Mouse (Mus musculus) forebrain, embryonic 15.5 days (tissue): ENCODE data around the gene Kctd20. TPM values are rescaled to one million over a fixed set of nuclear protein-coding genes. Genes with fewer than 3 reads are reported as not detected.

Experiments used
- ATAC-seq: fragments of 200-750 bp; cut with Nextera tagmentation; replicated peaks from 2 replicates; pipeline ENCODE4 v1.8.0; 2017; ENCODE audit warnings: mild to moderate bottlenecking, moderate TSS enrichment, moderate library complexity
- H3K27ac ChIP-seq: fragments of 300-500 bp; sonication (generic); replicated peaks from 2 replicates; pipeline ENCODE4 v1.5.1; 2015; ENCODE audit warnings: mild to moderate bottlenecking, inconsistent platforms
- H3K27me3 ChIP-seq: fragments of 300-500 bp; sonication (generic); 2 replicates; pipeline ENCODE4 v1.6.1; 2015; ENCODE audit warnings: inconsistent platforms
- H3K36me3 ChIP-seq: fragments of 300-500 bp; sonication (generic); 2 replicates; pipeline ENCODE4 v1.6.1; 2015; ENCODE audit warnings: mild to moderate bottlenecking, inconsistent platforms
- H3K4me1 ChIP-seq: fragments of 300-500 bp; sonication (generic); 2 replicates; pipeline ENCODE4 v1.6.1; 2015; ENCODE audit warnings: inconsistent platforms
- H3K4me2 ChIP-seq: fragments of 300-500 bp; sonication (generic); replicated peaks from 2 replicates; pipeline ENCODE4 v1.6.1; 2015; ENCODE audit warnings: mild to moderate bottlenecking, inconsistent platforms
- H3K4me3 ChIP-seq: fragments of 300-500 bp; sonication (generic); 2 replicates; pipeline ENCODE4 v1.5.1; 2015; ENCODE audit warnings: mild to moderate bottlenecking, inconsistent platforms
- H3K9ac ChIP-seq: fragments of 300-500 bp; sonication (generic); replicated peaks from 2 replicates; pipeline ENCODE4 v1.6.1; 2015; ENCODE audit warnings: mild to moderate bottlenecking, inconsistent platforms
- H3K9me3 ChIP-seq: fragments of 300-500 bp; sonication (generic); 2 replicates; pipeline ENCODE4 v1.6.1; 2016; ENCODE audit warnings: inconsistent platforms
- WGBS: fragments of 180-500 bp; shearing (Covaris S2); methylation state at CpG from one replicate; pipeline ENCODE4 v1.1.7; 2015; ENCODE audit warnings: mixed read lengths; 5-methylcytosine and 5-hydroxymethylcytosine counted together
- polyA plus RNA-seq: library from polyadenylated mRNA; unstranded; fragments of >200 nt; fragmentation: Nextera tagmentation; extraction: Ambion mirVana; gene quantifications from 2 replicates; pipeline ENCODE4 v1.2.1, GENCODE M21; 2015

Kctd20 gene
- polyA plus RNA-seq, 1 experiment from 2014 or later, result 118 TPM

GRCm38 (mm10) chr17:28936622-28937345 is 15.0 kb upstream of the Kctd20 start:
- 84% methylated on average over 10 of the region's 10 CpGs for WGBS

GRCm38 (mm10) chr17:28940776-28941555 is 10.8 kb upstream of the Kctd20 start:
- 89% methylated on average over 25 of the region's 25 CpGs for WGBS
- no peak overlapping the region for H3K4me3 ChIP-seq
- no peaks in the 10 kb centered on the region for H3K36me3 ChIP-seq
- H3K9ac ChIP-seq, result no peak overlapping the region
- ATAC-seq, result no peak
- H3K4me1 ChIP-seq, result no peaks in the 10 kb centered on the region
- H3K4me2 ChIP-seq, result no peak overlapping the region
- H3K27me3 ChIP-seq, result no peaks in the 10 kb centered on the region
- H3K9me3 ChIP-seq, result no peaks in the 10 kb centered on the region
- H3K27ac ChIP-seq, result no peak overlapping the region

More at GRCm38 (mm10) chr17:28936622-28937345, 15.0 kb upstream of the Kctd20 start:
- Histone ChIP-seq H3K27ac (no peak overlapping the region), H3K4me1 (no peaks in the 10 kb centered on the region), H3K9ac (no peak overlapping the region), H3K4me3 (no peak overlapping the region), H3K4me2 (no peak overlapping the region), H3K9me3 (no peaks in the 10 kb centered on the region), H3K36me3 (no peaks in the 10 kb centered on the region), H3K27me3 (no peaks in the 10 kb centered on the region)
- no peak for ATAC-seq

GRCm38 (mm10) chr17:28942101-28942500 is 9.6 kb upstream of the Kctd20 start:
- Histone ChIP-seq H3K36me3 (no peaks in the 10 kb centered on the region), H3K4me2 (no peak overlapping the region), H3K27ac (no peak overlapping the region), H3K4me3 (no peak overlapping the region), H3K27me3 (no peaks in the 10 kb centered on the region), H3K9me3 (no peaks in the 10 kb centered on the region), H3K9ac (no peak overlapping the region), H3K4me1 (no peaks in the 10 kb centered on the region)
- no peak for ATAC-seq
- 80% methylated on average over 10 of the region's 11 CpGs for WGBS

GRCm38 (mm10) chr17:28943740-28944139 is 8.0 kb upstream of the Kctd20 start, which contains the start of gene Pxt1:
TSS of gene Pxt1 (minus strand) at chr17:28943840.
- Histone ChIP-seq H3K9ac (no peak within 1 kb of the TSS), H3K4me3 (no peak within 1 kb of the TSS), H3K4me2 (no peak within 1 kb of the TSS), H3K36me3 (no peaks in the 10 kb centered on the region), H3K27ac (no peak within 1 kb of the TSS), H3K4me1 (no peaks in the 10 kb centered on the region), H3K27me3 (no peaks in the 10 kb centered on the region), H3K9me3 (no peaks in the 10 kb centered on the region)
- WGBS, result 88% methylated on average over 7 of the region's 7 CpGs
- ATAC-seq, result no peak

- H3K4me3 ChIP-seq, result no peak overlapping the region
- 93% methylated on average over 7 of the region's 7 CpGs for WGBS
- H3K4me1 ChIP-seq, result no peaks in the 10 kb centered on the region
- no peak overlapping the region for H3K27ac ChIP-seq
- ATAC-seq, result no peak
- no peaks in the 10 kb centered on the region for H3K9me3 ChIP-seq
- no peaks in the 10 kb centered on the region for H3K27me3 ChIP-seq
- H3K9ac ChIP-seq, result no peak overlapping the region
- H3K36me3 ChIP-seq, result no peaks in the 10 kb centered on the region
- H3K4me2 ChIP-seq, result no peak overlapping the region
Observed at GRCm38 (mm10) chr17:28944481-28944880, 7.3 kb upstream of the Kctd20 start.

- 93% methylated on average over 19 of the region's 19 CpGs for WGBS
- Histone ChIP-seq H3K9ac (no peak overlapping the region), H3K9me3 (no peaks in the 10 kb centered on the region), H3K4me2 (no peak overlapping the region), H3K27me3 (no peaks in the 10 kb centered on the region), H3K36me3 (no peaks in the 10 kb centered on the region), H3K4me3 (no peak overlapping the region), H3K4me1 (peaks cover 6% of the 10 kb centered on the region), H3K27ac (no peak overlapping the region)
- no peak for ATAC-seq
Observed at GRCm38 (mm10) chr17:28947011-28947939, 4.5 kb upstream of the Kctd20 start.

- no peak overlapping the region for H3K9ac ChIP-seq
- peaks cover 12% of the 10 kb centered on the region for H3K4me1 ChIP-seq
- no peak overlapping the region for H3K4me2 ChIP-seq
- no peak for ATAC-seq
- no peaks in the 10 kb centered on the region for H3K9me3 ChIP-seq
- WGBS, result 74% methylated on average over 4 of the region's 4 CpGs
- H3K27me3 ChIP-seq, result no peaks in the 10 kb centered on the region
- H3K4me3 ChIP-seq, result no peak overlapping the region
- no peak overlapping the region for H3K27ac ChIP-seq
- H3K36me3 ChIP-seq, result no peaks in the 10 kb centered on the region
Observed at GRCm38 (mm10) chr17:28948661-28949060, 3.1 kb upstream of the Kctd20 start.

GRCm38 (mm10) chr17:28950751-28951150 is 999 bp upstream of the Kctd20 start:
- 81% methylated on average over 4 of the region's 4 CpGs for WGBS
- ATAC-seq, result no peak
- Histone ChIP-seq H3K4me2 (no peak overlapping the region), H3K4me3 (no peak overlapping the region), H3K27ac (no peak overlapping the region), H3K9ac (no peak overlapping the region), H3K36me3 (no peaks in the 10 kb centered on the region), H3K27me3 (no peaks in the 10 kb centered on the region), H3K4me1 (peaks cover 20% of the 10 kb centered on the region), H3K9me3 (no peaks in the 10 kb centered on the region)

GRCm38 (mm10) chr17:28953251-28953650 is 1.5 kb downstream of the Kctd20 start:
- Histone ChIP-seq H3K9ac (peak overlapping the region; percentile 93), H3K4me1 (peaks cover 20% of the 10 kb centered on the region), H3K4me2 (peak overlapping the region; percentile 83), H3K36me3 (0 out of 2 replicates have a peak, but pooled peaks cover 3% of the 10 kb centered on the region), H3K9me3 (no peaks in the 10 kb centered on the region), H3K4me3 (peak overlapping the region; percentile 90), H3K27ac (peak overlapping the region; percentile 98), H3K27me3 (no peaks in the 10 kb centered on the region)
- WGBS, result 28% methylated on average over 9 of the region's 9 CpGs
- ATAC-seq, result no peak

GRCm38 (mm10) chr17:28954416-28954815 is 2.7 kb downstream of the Kctd20 start:
- Histone ChIP-seq H3K9me3 (no peaks in the 10 kb centered on the region), H3K4me1 (peaks cover 20% of the 10 kb centered on the region), H3K4me2 (peak overlapping the region; percentile 83), H3K27ac (no peak overlapping the region), H3K4me3 (peak overlapping the region; percentile 90; the same call in 1 of the 2 replicates), H3K36me3 (0 out of 2 replicates have a peak, but pooled peaks cover 4% of the 10 kb centered on the region), H3K27me3 (no peaks in the 10 kb centered on the region), H3K9ac (no peak overlapping the region)
- no peak for ATAC-seq
- WGBS, result 97% methylated on average over 9 of the region's 9 CpGs

GRCm38 (mm10) chr17:28960597-28960996 is 8.8 kb downstream of the Kctd20 start:
- Histone ChIP-seq H3K9me3 (no peaks in the 10 kb centered on the region), H3K4me1 (peaks cover 7% of the 10 kb centered on the region; the same call in 1 of the 2 replicates), H3K4me3 (no peak overlapping the region), H3K36me3 (peaks cover 47% of the 10 kb centered on the region), H3K9ac (no peak overlapping the region), H3K27ac (no peak overlapping the region), H3K4me2 (no peak overlapping the region), H3K27me3 (no peaks in the 10 kb centered on the region)
- WGBS, result 71% methylated on average over 10 of the region's 10 CpGs
- no peak for ATAC-seq
